Mouse (Mus musculus) testis, postnatal 10 days (tissue): ENCODE data around the gene Cdc37.
A peak's percentile ranks its signal among the peaks of the same experiment; 100 is the strongest.

Experiments
- DNase-seq: peaks from one replicate; pipeline ENCODE4 v3.0.0; 2021; ENCODE audit warnings: low spot score

The Cdc37 gene

GRCm38 (mm10) chr9:21167140-21168097, 17.6 kb upstream of the Cdc37 start:
- DNase-seq = no peak

- peak; percentile 50 for DNase-seq
Measured at GRCm38 (mm10) chr9:21166516-21166915, 16.7 kb upstream of the Cdc37 start.

- DNase-seq = peak; percentile 81
Measured at GRCm38 (mm10) chr9:21165952-21166451, 16.2 kb upstream of the Cdc37 start.

- DNase-seq = no peak
Measured at GRCm38 (mm10) chr9:21165041-21165951, 15.5 kb upstream of the Cdc37 start, which contains the start of gene Pde4a. Gene Pde4a, plus strand, starts transcription at chr9:21165714.

GRCm38 (mm10) chr9:21164072-21164471, 14.3 kb upstream of the Cdc37 start:
- no peak for DNase-seq

GRCm38 (mm10) chr9:21163086-21164050, 13.6 kb upstream of the Cdc37 start:
- DNase-seq = peak; percentile 48

- DNase-seq = peak; percentile 92
Measured at GRCm38 (mm10) chr9:21161209-21161909, 11.6 kb upstream of the Cdc37 start.

GRCm38 (mm10) chr9:21154787-21155186, 5.0 kb upstream of the Cdc37 start:
- DNase-seq = no peak

- DNase-seq = no peak
Measured at GRCm38 (mm10) chr9:21153833-21154232, 4.1 kb upstream of the Cdc37 start.

- no peak for DNase-seq
Measured at GRCm38 (mm10) chr9:21153331-21153730, 3.5 kb upstream of the Cdc37 start.

- DNase-seq = no peak
Measured at GRCm38 (mm10) chr9:21152715-21153114, 2.9 kb upstream of the Cdc37 start.

GRCm38 (mm10) chr9:21149077-21149653, 617 bp downstream of the Cdc37 start:
- no peak for DNase-seq

- no peak for DNase-seq
Measured at GRCm38 (mm10) chr9:21148427-21148826, 1.4 kb downstream of the Cdc37 start.

GRCm38 (mm10) chr9:21146722-21147121, 3.1 kb downstream of the Cdc37 start:
- DNase-seq = no peak

- DNase-seq = no peak
Measured at GRCm38 (mm10) chr9:21145431-21145830, 4.4 kb downstream of the Cdc37 start.

- no peak for DNase-seq
Measured at GRCm38 (mm10) chr9:21144361-21144760, 5.4 kb downstream of the Cdc37 start.

- no peak for DNase-seq
Measured at GRCm38 (mm10) chr9:21141922-21142321, 7.9 kb downstream of the Cdc37 start.

- DNase-seq = no peak
Measured at GRCm38 (mm10) chr9:21138386-21138785, 11.4 kb downstream of the Cdc37 start.

GRCm38 (mm10) chr9:21137229-21137628, 12.6 kb downstream of the Cdc37 start:
- DNase-seq = peak; percentile 73

GRCm38 (mm10) chr9:21136401-21136800, 13.4 kb downstream of the Cdc37 start:
- DNase-seq = no peak
